Mouse (Mus musculus) brain, embryonic 14.5 days (tissue): ENCODE measurements at regions not wholly inside any gene's neighbourhood (a gene's known extent, or its start where the extent isn't known, plus 50 kb on each side); places are given as distances from the start of the nearest gene placed in this dataset.

Experiments
- CTCF ChIP-seq: fragments of 200-500 bp; IDR thresholded peaks from 2 replicates; pipeline ENCODE4 v1.5.1; 2012; ENCODE audit warnings: inconsistent platforms, mild to moderate bottlenecking, moderate library complexity, borderline replicate concordance; ENCODE audit not compliant: insufficient read depth, insufficient read length; ENCODE audit errors: extremely low read depth
- POLR2A ChIP-seq: fragments of 200-500 bp; IDR thresholded peaks from 2 replicates; pipeline ENCODE4 v1.6.1; 2012; ENCODE audit warnings: mild to moderate bottlenecking, inconsistent platforms, borderline replicate concordance; ENCODE audit not compliant: poor library complexity, insufficient read depth, insufficient read length, severe bottlenecking; ENCODE audit errors: extremely low read depth

DNA sequence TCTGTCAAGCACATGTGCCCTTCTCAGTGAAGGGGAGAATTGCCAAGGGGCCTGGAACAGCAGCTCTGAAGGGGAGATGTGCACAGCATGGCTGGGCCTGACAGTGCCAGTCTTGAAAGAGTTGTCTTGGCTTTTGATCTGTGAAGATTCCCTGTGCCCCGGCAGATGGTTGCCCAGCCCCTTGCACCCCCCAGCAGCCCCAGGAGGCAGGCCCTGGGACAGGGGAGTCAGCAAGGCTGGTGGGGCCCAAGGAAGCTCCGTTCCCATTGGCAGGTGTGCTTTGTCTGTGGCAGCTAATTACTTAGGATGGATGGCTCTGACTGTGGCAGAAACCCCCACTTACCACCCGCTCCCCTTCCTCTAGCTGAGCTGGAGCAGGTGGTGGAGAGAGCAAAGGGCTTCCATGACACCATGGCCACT is 58.6 kb downstream of the Tspan17 start:
- TF ChIP-seq CTCF (no peak), POLR2A (no peak)
